Mouse (Mus musculus): ENCODE measurements around the gene Vps52. TPM values are rescaled to one million over a fixed set of nuclear protein-coding genes. Genes with fewer than 3 reads are reported as not detected.
"Not testable (repeated sequence)": the region's sequence is repeated elsewhere in the genome, so short reads cannot be mapped to it uniquely, and the experiment has no call there.

The Vps52 gene
- polyA plus RNA-seq, 1 experiment from 2014 or later, result 27.7 TPM

GRCm38 (mm10) chr17:33999341-34000149 lies 43.9 kb downstream of the Vps52 start:
- Histone ChIP-seq H3K27ac (peak overlapping the region; percentile 58), H3K4me1 (replicated peaks) (peaks cover 18% of the 10 kb centered on the region), H3K4me2 (peak overlapping the region; percentile 98), H3K4me3 (replicated peaks) (peak overlapping the region; percentile 69), H3K9me3 (replicated peaks) (no peaks in the 10 kb centered on the region), H3K27me3 (peaks cover 36% of the 10 kb centered on the region), H3K36me3 (no peaks in the 10 kb centered on the region), H3K9ac (peak overlapping the region; percentile 75)
- DNase-seq (peak; percentile 23), ATAC-seq (ENCODE audit: low read depth) (peak; percentile 42)
- 1% methylated on average over 87 of the region's 87 CpGs for WGBS (ENCODE audit: insufficient replicate concordance)

- H3K27me3 ChIP-seq, result peaks cover 36% of the 10 kb centered on the region
- no peaks in the 10 kb centered on the region for H3K36me3 ChIP-seq
- peak within 1 kb of the TSS; percentile 58 for H3K27ac ChIP-seq
- DNase-seq (peak; percentile 65), ATAC-seq (ENCODE audit: low read depth) (peak; percentile 84)
- peaks cover 18% of the 10 kb centered on the region for H3K4me1 ChIP-seq (replicated peaks)
- peak within 1 kb of the TSS; percentile 75 for H3K9ac ChIP-seq
- H3K4me3 ChIP-seq (replicated peaks), result peak within 1 kb of the TSS; percentile 69
- WGBS (ENCODE audit: insufficient replicate concordance), result 1% methylated on average over 29 of the region's 30 CpGs
- no peaks in the 10 kb centered on the region for H3K9me3 ChIP-seq (replicated peaks)
- peak within 1 kb of the TSS; percentile 98 for H3K4me2 ChIP-seq
Observed at GRCm38 (mm10) chr17:34000150-34000537, 44.5 kb downstream of the Vps52 start, which contains the start of gene H2-K1. Gene H2-K1, minus strand, starts transcription at chr17:34000347.

DNA sequence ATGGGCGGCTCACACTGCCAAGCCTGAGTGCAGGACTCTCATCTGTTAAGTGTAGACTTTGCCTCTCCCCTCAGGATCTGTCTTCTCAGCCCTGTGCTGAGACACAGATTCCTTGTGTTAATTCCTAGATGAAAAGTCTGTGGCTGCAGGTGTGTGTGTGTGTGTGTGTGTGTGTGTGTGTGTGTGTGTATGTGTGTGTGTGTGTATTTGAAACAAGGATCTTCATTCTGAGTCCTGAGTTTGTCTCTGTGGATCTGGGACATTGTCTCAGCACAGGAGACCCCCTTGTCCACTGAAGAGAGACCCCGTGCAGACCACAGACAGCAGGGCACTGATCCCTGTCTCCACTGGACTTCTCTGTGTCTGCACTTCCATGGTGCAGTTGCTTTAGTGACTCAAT lies 45.2 kb downstream of the Vps52 start:
- Histone ChIP-seq H3K27me3 (peaks cover 42% of the 10 kb centered on the region), H3K4me3 (replicated peaks) (peak overlapping the region; percentile 69; the same call in 1 of the 2 replicates), H3K4me1 (replicated peaks) (peaks cover 18% of the 10 kb centered on the region), H3K4me2 (peak overlapping the region; percentile 98)
- H3K27ac ChIP-seq; ATAC-seq (ENCODE audit: low read depth); DNase-seq; H3K9ac ChIP-seq; H3K9me3 ChIP-seq (replicated peaks); H3K36me3 ChIP-seq: not testable (repeated sequence)
- 47% methylated on average over 2 of the region's 2 CpGs for WGBS (ENCODE audit: insufficient replicate concordance)

DNA sequence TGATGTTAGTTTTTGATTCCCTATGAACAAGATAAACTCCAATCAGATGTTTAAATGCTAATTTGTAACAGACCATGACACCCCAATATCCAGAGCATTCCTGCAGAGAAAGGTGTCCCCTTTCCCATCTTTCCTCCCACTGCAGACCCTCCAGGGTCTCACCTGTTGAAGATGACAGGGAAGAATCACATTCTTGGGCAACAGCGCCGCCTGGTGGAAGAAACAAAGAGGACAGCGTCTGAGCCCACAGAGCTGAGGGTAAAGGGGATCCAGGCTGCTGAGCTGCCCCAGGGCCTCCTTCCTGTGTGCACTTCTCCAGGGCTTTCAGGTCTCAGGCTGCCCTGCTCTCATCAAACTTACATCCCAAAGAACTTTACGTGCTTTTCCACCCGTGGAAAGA lies 47.8 kb downstream of the Vps52 start:
- peaks cover 18% of the 10 kb centered on the region for H3K4me1 ChIP-seq (replicated peaks)
- no peaks in the 10 kb centered on the region for H3K36me3 ChIP-seq
- H3K27ac ChIP-seq, result no peak overlapping the region
- 6% methylated on average over 5 of the region's 5 CpGs for whole genome bisulfite sequencing (ENCODE audit: insufficient replicate concordance)
- no peak overlapping the region for H3K4me3 ChIP-seq (replicated peaks)
- no peak for ATAC-seq (ENCODE audit: low read depth)
- H3K27me3 ChIP-seq, result peaks cover 46% of the 10 kb centered on the region
- H3K4me2 ChIP-seq, result no peak overlapping the region
- no peak for DNase-seq
- H3K9ac ChIP-seq, result no peak overlapping the region
- no peaks in the 10 kb centered on the region for H3K9me3 ChIP-seq (replicated peaks)

GRCm38 (mm10) chr17:34006570-34006969 lies 51.0 kb downstream of the Vps52 start:
- whole genome bisulfite sequencing (ENCODE audit: insufficient replicate concordance), result 36% methylated on average over 2 of the region's 2 CpGs
- DNase-seq, result no peak
- H3K9ac ChIP-seq, result no peak overlapping the region

DNA sequence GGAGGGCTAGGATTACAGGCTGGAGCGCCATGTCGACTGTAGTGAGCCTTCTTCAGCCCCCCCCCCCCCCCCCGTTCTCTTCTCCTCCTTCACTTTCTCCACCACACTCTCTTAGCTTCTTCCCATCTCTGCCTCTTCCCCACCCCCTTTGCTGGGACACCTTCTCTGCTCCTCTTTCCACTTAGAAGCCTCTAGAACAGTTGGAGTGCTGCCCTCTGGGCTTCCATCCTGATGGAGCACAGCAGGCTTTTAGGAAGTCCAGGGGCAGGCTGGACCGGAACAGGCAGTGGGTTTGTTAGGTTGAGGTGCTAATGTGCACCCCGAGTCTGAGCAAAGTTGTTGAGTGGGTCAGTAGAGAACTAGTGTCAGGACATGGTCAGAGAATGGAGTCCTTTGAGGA lies 54.5 kb downstream of the Vps52 start:
- H3K36me3 ChIP-seq, result peaks cover 2% of the 10 kb centered on the region; the same call in 1 of the 2 replicates
- ATAC-seq (ENCODE audit: low read depth) (no peak), DNase-seq (no peak)
- H3K4me1 ChIP-seq (replicated peaks), result no peaks in the 10 kb centered on the region
- 57% methylated on average over 5 of the region's 5 CpGs for WGBS (ENCODE audit: insufficient replicate concordance)
- H3K4me2 ChIP-seq, result no peak overlapping the region
- H3K27me3 ChIP-seq, result peaks cover 17% of the 10 kb centered on the region; the same call in 1 of the 2 replicates
- H3K9me3 ChIP-seq (replicated peaks), result no peaks in the 10 kb centered on the region; the same call in 1 of the 2 replicates
- no peak overlapping the region for H3K4me3 ChIP-seq (replicated peaks)
- H3K9ac ChIP-seq, result no peak overlapping the region
- H3K27ac ChIP-seq, result no peak overlapping the region

More at GRCm38 (mm10) chr17:34006570-34006969, 51.0 kb downstream of the Vps52 start:
- Histone ChIP-seq H3K27ac (no peak overlapping the region), H3K4me1 (replicated peaks) (no peaks in the 10 kb centered on the region), H3K9me3 (replicated peaks) (no peaks in the 10 kb centered on the region), H3K36me3 (no peaks in the 10 kb centered on the region), H3K4me3 (replicated peaks) (no peak overlapping the region), H3K4me2 (no peak overlapping the region), H3K27me3 (peaks cover 22% of the 10 kb centered on the region; the same call in 1 of the 2 replicates)
- no peak for ATAC-seq (ENCODE audit: low read depth)

DNA sequence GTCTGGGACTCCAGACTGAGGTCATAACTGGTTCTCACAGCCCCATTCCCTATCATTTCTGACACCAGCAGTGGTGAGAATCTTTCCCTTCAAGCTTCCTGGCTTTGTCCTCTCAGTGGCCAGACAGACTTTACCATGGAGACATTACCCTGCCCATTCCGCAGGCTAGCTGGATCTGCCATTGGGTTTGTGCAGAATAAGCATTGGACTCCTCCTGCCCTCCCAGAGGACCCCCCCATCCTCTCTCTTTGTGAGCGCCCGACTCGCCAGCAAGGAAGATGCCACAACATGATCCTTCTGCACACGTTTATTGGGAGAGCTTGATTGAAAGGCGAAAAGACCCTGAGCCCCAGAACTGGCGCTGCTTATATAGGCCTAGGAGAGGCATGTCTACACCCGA lies 57.8 kb downstream of the Vps52 start:
- DNase-seq (no peak), ATAC-seq (ENCODE audit: low read depth) (no peak)
- Histone ChIP-seq H3K9me3 (replicated peaks) (no peaks in the 10 kb centered on the region; the same call in 1 of the 2 replicates), H3K27me3 (peaks cover 7% of the 10 kb centered on the region; the same call in 1 of the 2 replicates), H3K4me1 (replicated peaks) (no peaks in the 10 kb centered on the region), H3K4me2 (no peak overlapping the region), H3K27ac (no peak overlapping the region), H3K4me3 (replicated peaks) (no peak overlapping the region), H3K36me3 (peaks cover 2% of the 10 kb centered on the region; the same call in 1 of the 2 replicates), H3K9ac (no peak overlapping the region)
- WGBS (ENCODE audit: insufficient replicate concordance), result 86% methylated on average over 8 of the region's 8 CpGs

Other genes starting within 250 kb of the Vps52 start
- 214 and 231 TPM in 2 replicates for gene March2, start 237.1 kb upstream of the Vps52 start, polyA plus RNA-seq (2015; fragmentation: Nextera tagmentation; extraction: Ambion mirVana)
- 117 and 123 TPM in 2 replicates for gene Rab11b, start 195.3 kb upstream of the Vps52 start, polyA plus RNA-seq (2015; fragmentation: Nextera tagmentation; extraction: Ambion mirVana)
- 18.9 and 20.2 TPM in 2 replicates for gene Angptl4, start 174.0 kb upstream of the Vps52 start, polyA plus RNA-seq (2015; fragmentation: Nextera tagmentation; extraction: Ambion mirVana)
- gene Kank3, start 145.3 kb upstream of the Vps52 start, polyA plus RNA-seq (2015; fragmentation: Nextera tagmentation; extraction: Ambion mirVana), result 8.1 and 8.9 TPM in 2 replicates
- gene Rps28, start 131.2 kb upstream of the Vps52 start, polyA plus RNA-seq (2015; fragmentation: Nextera tagmentation; extraction: Ambion mirVana), result 614 and 696 TPM in 2 replicates
- 250 and 284 TPM in 2 replicates for gene Ndufa7, start 131.2 kb upstream of the Vps52 start, polyA plus RNA-seq (2015; fragmentation: Nextera tagmentation; extraction: Ambion mirVana)
- gene Cd320, start 112.7 kb upstream of the Vps52 start, polyA plus RNA-seq (2015; fragmentation: Nextera tagmentation; extraction: Ambion mirVana), result 19.9 and 22.0 TPM in 2 replicates
- gene Gm7029, start 82.0 kb upstream of the Vps52 start, polyA plus RNA-seq (2015; fragmentation: Nextera tagmentation; extraction: Ambion mirVana), result not detected in 2 replicates
- 6.9 and 7.6 TPM in 2 replicates for gene Kifc1, start 65.2 kb upstream of the Vps52 start, polyA plus RNA-seq (2015; fragmentation: Nextera tagmentation; extraction: Ambion mirVana)
- gene Platr17, start 50.7 kb upstream of the Vps52 start, polyA plus RNA-seq (2015; fragmentation: Nextera tagmentation; extraction: Ambion mirVana), result 0.60 and 0.91 TPM in 2 replicates
- 25.5 and 27.6 TPM in 2 replicates for gene Daxx, start 46.4 kb upstream of the Vps52 start, polyA plus RNA-seq (2015; fragmentation: Nextera tagmentation; extraction: Ambion mirVana)
- 27.6 and 30.5 TPM in 2 replicates for gene Tapbp, start 39.9 kb upstream of the Vps52 start, polyA plus RNA-seq (2015; fragmentation: Nextera tagmentation; extraction: Ambion mirVana)
- 10.1 and 10.7 TPM in 2 replicates for gene Zbtb22, start 39.9 kb upstream of the Vps52 start, polyA plus RNA-seq (2015; fragmentation: Nextera tagmentation; extraction: Ambion mirVana)
- 7.1 and 7.4 TPM in 2 replicates for gene Rgl2, start 26.3 kb upstream of the Vps52 start, polyA plus RNA-seq (2015; fragmentation: Nextera tagmentation; extraction: Ambion mirVana)
- 153 and 157 TPM in 2 replicates for gene Pfdn6, start 15.5 kb upstream of the Vps52 start, polyA plus RNA-seq (2015; fragmentation: Nextera tagmentation; extraction: Ambion mirVana)
- 30.1 and 34.9 TPM in 2 replicates for gene Wdr46, start 15.2 kb upstream of the Vps52 start, polyA plus RNA-seq (2015; fragmentation: Nextera tagmentation; extraction: Ambion mirVana)
- 2.3 and 2.5 TPM in 2 replicates for gene B3galt4, start 4.3 kb upstream of the Vps52 start, polyA plus RNA-seq (2015; fragmentation: Nextera tagmentation; extraction: Ambion mirVana)
- gene Rps18, start 189 bp downstream of the Vps52 start, polyA plus RNA-seq (2015; fragmentation: Nextera tagmentation; extraction: Ambion mirVana), result 1,343 and 1,499 TPM in 2 replicates
- gene H2-K1, start 44.5 kb downstream of the Vps52 start, polyA plus RNA-seq (2015; fragmentation: Nextera tagmentation; extraction: Ambion mirVana), result 80.9 and 88.3 TPM in 2 replicates
- gene Ring1, start 68.9 kb downstream of the Vps52 start, polyA plus RNA-seq (2015; fragmentation: Nextera tagmentation; extraction: Ambion mirVana), result 5.2 and 5.4 TPM in 2 replicates
- gene H2-Ke6, start 72.2 kb downstream of the Vps52 start, polyA plus RNA-seq (2015; fragmentation: Nextera tagmentation; extraction: Ambion mirVana), result 25.2 and 25.7 TPM in 2 replicates
- 71.7 and 76.7 TPM in 2 replicates for gene Slc39a7, start 75.9 kb downstream of the Vps52 start, polyA plus RNA-seq (2015; fragmentation: Nextera tagmentation; extraction: Ambion mirVana)
- gene Rxrb, start 76.0 kb downstream of the Vps52 start, polyA plus RNA-seq (2015; fragmentation: Nextera tagmentation; extraction: Ambion mirVana), result 18.2 and 18.6 TPM in 2 replicates
- gene Col11a2, start 83.6 kb downstream of the Vps52 start, polyA plus RNA-seq (2015; fragmentation: Nextera tagmentation; extraction: Ambion mirVana), result 0.32 and 0.54 TPM in 2 replicates
- 0.39 and 0.41 TPM in 2 replicates for gene H2-Oa, start 136.5 kb downstream of the Vps52 start, polyA plus RNA-seq (2015; fragmentation: Nextera tagmentation; extraction: Ambion mirVana)
- gene H2-DMa, start 163.7 kb downstream of the Vps52 start, polyA plus RNA-seq (2015; fragmentation: Nextera tagmentation; extraction: Ambion mirVana), result 4.4 and 5.2 TPM in 2 replicates
- gene Brd2, start 166.8 kb downstream of the Vps52 start, polyA plus RNA-seq (2015; fragmentation: Nextera tagmentation; extraction: Ambion mirVana), result 42.0 and 53.3 TPM in 2 replicates
- 0.31 and 0.36 TPM in 2 replicates for gene H2-DMb2, start 187.5 kb downstream of the Vps52 start, polyA plus RNA-seq (2015; fragmentation: Nextera tagmentation; extraction: Ambion mirVana)
- gene H2-DMb1, start 197.3 kb downstream of the Vps52 start, polyA plus RNA-seq (2015; fragmentation: Nextera tagmentation; extraction: Ambion mirVana), result 0.54 and 0.62 TPM in 2 replicates
- 2.4 and 3.2 TPM in 2 replicates for gene Tap1, start 231.7 kb downstream of the Vps52 start, polyA plus RNA-seq (2015; fragmentation: Nextera tagmentation; extraction: Ambion mirVana)
- 6.6 and 7.7 TPM in 2 replicates for gene Psmb9, start 232.0 kb downstream of the Vps52 start, polyA plus RNA-seq (2015; fragmentation: Nextera tagmentation; extraction: Ambion mirVana)
- gene Psmb8, start 241.9 kb downstream of the Vps52 start, polyA plus RNA-seq (2015; fragmentation: Nextera tagmentation; extraction: Ambion mirVana), result 15.3 and 18.0 TPM in 2 replicates
- gene Tap2, start 247.7 kb downstream of the Vps52 start, polyA plus RNA-seq (2015; fragmentation: Nextera tagmentation; extraction: Ambion mirVana), result 5.7 and 6.1 TPM in 2 replicates